Mouse (Mus musculus) urinary bladder, adult 2 months (tissue): ENCODE data around the gene Apobec2. TPM values are rescaled to one million over a fixed set of nuclear protein-coding genes. Genes with fewer than 3 reads are reported as not detected.
"Not testable (repeated sequence)": the region's sequence is repeated elsewhere in the genome, so short reads cannot be mapped to it uniquely, and the experiment has no call there.

Source experiments
- DNase-seq: peaks from one replicate; pipeline ENCODE4 v3.0.0; 2022; ENCODE audit warnings: low spot score
- polyA plus RNA-seq: library from polyadenylated mRNA; depleted of rRNA; stranded (reverse); fragments of >200 nt; gene quantifications from 2 replicates; pipeline ENCODE4 v1.2.3, GENCODE M21; 2012; rRNA removed

Apobec2 gene
- 6.8 and 7.9 TPM in 2 replicates for polyA plus RNA-seq

DNA sequence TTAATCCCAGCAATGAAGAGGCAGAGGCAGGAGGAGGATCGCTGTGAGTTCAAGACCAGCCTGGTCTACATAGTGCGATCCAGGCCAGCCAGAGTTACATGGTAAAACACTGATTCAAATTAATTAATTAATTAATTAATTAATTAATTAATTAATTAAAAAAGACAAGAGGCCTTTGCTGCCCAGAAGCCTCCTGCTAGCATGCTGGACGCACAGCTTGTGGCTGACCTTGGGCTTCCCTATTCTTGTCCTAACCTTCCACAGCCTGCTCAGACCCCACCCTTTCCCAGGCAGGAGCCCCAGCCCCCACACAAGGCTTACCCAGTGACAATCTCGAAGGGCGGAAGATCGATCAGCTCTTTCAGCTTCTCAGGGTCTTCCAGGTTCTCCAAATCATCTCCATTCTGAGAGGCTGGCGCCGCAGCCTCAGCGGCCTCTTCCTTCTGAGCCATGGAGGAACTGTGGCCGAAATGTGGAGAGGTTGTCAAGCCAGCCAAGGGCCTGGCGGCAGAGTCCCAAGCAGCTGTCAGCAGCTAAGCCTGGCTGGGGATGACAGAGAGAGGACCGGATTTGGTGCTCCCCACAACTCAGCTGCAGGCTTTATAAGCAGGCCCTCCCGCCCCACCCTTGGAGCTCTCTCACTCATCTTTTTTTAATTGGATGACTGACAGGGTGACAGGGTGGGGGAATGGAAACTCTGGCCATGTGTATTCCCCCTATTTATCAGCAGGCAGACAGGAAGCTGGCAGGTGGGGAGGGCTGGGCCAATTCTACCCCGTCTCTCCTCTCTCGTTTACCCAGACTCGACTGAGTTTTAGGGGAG, at the start of gene Apobec2:
Apobec2 (minus strand) TSS at position 773 of the 823 bp plus-strand sequence.
- no peak for DNase-seq

DNA sequence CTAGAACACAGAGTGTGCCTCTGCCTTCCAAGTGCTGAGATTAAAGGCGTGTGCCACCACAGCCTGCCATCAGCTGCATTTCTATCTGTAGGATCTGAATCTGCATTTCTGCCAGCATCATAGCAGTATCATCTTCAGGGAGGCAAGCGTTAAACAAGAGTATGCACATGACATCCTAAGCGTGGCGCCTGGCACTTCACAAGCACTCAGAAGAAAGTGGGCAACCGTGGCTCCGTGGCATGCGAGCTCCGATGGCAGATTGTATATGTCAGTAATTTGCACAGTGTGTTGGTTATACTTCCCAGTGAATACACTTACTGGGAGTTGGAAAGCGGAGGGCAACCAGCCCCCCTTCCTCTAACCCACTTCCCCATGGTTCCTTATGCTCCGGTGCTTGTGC, 47.2 kb upstream of the Apobec2 start:
- DNase-seq = no peak

DNA sequence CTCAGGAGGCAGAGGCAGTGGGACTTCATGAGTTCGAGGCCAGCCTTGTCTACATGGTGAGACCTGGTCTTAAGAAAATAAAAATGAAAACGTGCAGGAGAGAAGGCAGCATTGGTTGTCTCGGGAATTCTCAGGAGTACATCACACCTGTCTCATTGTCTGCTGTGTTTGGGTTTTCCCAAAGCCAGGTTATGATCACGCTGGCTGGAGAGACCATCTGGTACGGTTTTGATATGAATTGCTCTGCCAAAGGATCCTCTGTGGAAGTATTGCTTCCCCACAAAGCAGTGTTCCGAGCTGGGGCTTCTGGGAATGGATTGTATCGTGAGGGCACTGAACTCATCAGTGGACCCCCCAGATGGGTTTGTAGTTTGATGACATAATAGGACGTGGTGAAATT, 42.7 kb upstream of the Apobec2 start:
- no peak for DNase-seq

DNA sequence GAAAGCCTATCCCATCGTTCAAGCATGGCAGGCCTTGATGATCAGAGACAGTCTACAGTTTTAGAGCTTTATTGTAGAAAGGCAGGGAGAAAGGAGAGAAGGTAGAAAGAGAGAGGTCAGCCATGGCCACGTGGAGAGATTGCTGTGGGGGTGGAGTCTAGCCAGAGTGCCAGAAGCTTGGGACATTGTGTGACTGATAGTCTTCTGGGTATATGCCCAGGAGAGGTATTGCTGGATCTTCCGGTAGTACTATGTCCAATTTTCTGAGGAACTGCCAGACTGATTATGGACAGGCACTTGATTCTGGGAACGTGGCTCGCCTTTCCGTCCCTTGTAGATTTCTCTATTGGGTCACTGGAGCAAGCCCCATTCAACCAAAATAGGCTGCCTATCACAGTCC, 41.6 kb upstream of the Apobec2 start:
- DNase-seq = not testable (repeated sequence)

DNA sequence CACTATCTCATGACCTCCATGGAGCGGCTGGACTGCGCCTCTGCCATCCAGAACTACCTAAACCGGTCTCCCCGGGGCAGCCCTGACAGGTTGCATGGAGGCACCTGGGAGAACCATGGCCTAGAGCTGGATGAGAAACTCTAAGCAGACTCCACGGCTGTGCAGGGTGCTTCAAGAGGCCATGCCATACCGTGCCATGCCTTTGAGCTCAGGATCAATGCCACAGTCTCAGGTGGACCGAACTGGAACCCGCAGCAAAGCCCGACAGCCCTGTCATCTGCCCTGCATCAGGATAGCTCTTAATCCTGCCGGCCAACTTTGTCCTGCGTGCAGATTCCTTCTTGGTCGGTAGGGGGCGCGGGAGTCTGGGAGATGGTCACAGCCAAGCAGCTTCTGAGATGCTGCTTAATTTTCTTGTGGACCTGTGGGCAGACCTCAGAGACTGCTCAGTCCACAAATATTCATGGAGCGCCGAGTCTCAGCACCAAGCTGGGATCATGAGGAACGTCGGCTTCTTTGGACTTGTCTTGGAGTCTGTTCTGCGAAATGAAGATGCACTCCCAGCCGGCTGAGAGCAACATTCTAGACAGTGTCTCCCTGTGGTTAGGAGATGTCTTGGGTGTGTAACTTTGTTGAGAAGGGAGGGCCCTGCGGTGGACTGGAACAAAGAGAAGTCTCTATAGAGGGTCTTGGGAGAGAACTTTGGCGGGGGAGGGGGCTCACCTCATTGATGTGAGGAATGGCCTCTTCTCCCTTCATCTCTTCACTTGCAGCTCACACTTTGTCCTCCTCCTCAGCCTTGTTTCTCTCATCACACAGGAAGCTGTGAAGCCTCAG, 34.9 kb upstream of the Apobec2 start:
- DNase-seq = peak; percentile 70

DNA sequence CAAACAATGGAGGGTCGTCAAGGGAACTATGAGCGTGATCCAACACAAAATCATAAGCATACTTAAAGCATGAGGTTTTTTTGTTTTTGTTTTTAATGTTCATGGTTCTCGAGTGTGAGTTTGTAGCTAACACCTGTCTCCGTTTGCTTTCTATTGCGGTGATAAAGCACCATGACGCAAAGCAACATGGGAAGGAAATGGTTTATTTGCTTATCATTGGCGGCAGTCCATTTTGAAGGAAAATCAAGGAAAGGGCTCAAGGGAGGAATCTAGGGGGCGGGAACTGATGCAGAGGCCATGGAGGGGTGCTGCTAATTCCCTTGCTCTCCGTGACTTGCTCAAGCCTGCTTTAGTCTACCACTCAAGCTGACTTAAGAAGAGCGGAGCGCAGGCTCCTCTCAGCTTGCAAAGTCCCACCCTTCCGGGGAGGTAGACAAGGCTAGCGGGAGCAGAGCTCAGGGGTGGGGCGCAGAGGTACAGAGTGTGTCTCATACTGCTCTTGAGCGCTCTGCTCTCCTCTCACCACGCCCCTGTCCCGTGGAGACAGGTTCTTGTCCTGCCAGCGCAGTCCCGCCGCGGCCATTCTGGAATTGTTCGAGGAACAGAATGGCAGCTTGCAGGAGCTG, 34.2 kb upstream of the Apobec2 start:
- DNase-seq = no peak

DNA sequence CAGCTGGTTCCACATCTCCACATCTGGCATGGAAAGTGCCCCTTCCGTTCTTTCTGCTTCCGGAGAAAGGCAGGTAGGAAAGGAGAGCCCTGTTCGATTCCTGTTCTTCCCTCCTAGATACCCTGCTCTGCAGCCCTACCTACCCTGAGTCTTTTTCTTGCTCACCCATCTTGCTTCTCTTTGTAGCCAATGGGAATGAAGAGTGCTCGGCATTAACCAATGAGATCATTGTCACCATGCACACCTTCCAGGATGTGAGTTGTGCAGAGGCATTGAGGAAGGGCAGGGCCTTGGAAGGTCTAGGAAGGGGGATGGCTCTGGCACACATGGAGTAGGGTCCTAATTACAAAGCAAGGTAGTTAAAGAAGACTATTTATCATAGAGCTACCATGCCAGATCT, 30.7 kb upstream of the Apobec2 start:
- DNase-seq = no peak

DNA sequence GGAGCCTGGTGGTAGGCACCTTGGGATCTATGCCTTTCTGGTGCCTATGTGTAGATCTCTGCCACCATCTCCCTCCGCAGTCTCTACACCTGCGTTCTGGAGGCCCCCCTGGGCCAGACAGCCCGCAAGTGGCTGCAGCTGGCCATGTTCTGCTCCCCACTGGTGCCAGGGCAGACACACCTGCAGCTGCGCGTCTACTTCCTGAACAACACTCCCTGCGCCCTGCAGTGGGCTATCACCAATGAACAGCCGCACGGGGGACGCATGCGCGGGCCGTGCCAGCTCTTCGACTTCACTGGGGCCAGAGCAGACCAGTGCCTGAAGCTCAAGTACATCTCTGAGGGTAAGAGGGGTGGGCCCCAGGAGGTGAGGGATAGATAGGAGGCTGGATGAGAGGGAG, 29.4 kb upstream of the Apobec2 start:
- no peak for DNase-seq

DNA sequence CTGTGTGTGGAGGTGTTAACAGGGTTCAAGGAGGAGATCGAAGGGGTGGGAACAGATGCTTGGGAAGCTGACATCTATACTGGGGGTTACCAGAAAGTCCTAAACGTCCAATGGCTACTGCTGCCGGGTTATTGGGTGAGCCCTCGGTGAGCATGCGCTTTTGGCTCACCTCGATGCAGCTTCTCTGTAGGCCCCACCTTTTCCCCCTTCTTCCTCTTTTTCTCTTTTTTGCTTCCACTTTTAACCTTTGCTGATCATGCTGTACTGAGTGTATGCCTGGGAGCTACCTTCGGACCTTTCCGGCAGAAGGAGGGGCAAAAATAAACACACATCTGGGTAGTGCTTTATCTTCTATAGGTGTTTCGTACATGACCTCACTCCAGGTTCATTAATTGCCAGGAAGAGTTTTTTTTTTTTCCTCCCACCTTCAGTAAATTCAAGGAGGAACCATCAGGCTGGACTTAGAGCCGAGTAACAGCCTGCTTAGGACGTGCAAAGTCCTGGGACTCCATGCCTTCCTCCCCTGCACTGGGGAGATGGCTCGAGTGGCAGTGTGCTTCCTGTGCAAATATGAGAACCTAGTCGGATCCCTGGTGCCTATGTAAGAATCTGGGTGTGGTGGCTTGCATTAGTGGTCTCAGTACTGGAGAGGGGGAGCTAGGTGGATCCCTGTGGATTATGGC, 25.4 kb upstream of the Apobec2 start:
- DNase-seq = no peak

DNA sequence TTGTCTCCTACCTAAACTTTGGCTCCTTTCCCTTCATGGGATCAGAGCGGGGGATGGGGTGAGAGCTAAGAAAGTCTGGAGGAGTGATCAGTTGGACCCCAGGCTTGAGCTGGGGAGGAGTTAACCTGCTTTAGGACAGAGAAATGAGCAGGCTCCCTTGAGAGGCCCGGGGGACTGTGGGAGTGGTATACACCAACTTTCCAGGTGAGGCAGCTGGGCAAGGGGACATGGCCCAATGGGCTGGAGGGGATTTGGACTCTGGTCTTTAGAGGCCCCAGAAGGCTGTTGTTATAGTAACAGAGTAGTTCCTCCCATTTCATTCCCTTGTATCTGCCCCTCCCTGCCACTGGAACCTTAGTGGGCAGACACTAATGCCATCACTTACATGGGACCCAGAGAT, 23.2 kb upstream of the Apobec2 start:
- no peak for DNase-seq

DNA sequence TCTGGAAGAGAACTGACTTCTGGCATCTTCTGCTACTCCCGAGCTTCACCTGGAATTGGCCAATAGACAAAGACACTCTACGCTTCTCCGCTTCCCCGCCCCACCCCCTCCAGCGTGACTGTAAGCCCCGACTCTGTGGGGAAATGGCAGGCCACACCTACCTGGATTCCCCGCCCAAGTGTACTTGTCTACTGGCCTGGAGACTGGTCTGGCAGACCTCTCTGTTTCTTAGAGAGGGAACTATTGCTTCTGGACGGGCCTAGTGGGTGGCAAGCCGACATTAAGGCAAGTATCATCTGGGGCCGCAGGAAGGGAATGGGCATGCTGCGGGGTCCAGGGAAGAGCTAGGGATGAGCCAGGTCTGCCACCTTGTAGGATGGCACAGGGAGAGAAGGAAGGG, 22.0 kb upstream of the Apobec2 start, which contains the start of gene Unc5cl:
Unc5cl (plus strand) TSS at position 214 of the 400 bp plus-strand sequence.
- DNase-seq = no peak

DNA sequence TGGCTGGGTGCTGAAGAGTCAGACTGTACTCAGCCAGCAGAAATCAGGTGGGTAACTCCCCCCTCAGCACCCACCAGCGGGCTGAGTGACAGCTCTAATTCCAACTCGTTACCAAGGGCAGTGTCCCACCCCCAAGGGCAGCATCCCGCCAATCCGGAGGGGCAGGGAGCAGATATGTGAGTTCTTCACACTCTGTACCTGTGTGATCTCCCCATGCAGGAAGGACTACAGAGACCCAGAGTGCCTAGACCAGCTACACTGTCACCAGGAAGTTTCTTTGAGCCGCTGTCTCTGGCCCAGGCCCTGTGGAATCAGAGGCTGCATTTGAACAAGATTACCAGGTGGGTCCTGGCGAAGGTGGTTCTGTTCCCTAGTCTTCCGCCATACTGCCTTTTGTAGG, 21.5 kb upstream of the Apobec2 start:
- DNase-seq = no peak

DNA sequence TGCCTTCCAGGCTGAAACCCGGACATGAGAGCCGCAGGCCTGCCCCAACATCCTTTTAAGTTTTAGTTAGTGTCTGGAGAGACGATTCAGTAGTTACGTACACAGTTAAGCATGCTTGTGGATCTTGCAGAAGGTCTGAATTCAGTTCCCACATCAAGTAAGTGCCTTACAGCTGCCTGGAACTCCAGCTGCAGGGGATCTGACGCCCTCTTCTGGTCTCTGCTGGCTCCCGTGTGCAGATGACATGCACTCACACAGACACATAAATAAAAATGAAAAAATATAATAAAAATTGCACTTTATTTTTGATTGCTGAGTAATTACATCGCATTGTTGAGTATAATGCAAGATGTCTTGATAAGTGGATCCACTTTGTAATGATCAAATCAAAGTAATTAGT, 20.8 kb upstream of the Apobec2 start:
- DNase-seq = no peak

DNA sequence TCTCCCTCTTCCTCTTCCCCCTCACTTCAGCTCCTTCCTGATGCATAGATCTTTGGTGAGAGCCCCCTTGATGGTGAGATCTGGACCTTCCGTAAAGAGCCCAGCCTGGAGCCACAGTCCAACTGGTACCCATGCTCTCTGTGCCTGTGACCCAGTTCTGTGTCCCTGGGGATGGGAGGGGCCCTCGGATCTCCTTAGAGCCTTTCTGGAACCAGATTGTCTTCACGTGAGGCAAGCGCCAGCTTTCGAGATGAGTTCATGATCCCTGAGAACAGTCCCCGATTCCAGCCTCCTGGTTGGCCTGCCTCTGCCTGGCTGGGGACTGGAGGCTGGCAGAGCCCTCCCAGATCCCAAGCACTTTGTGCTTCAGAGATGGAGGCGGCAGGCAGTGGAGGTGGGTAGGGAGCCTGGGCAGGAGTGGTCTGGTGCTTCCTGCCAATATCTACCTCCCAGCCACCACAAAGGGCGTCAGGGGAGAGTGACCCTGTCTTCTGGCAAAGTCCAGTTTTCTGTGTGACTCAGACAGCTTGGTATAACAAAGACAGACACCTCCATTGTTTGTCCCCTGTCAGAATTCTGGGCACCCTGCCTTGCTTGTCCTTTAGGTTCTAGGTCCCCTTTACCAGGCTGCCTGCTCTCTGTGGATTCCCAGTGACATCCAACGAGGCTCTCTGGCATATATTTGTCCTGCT, 19.2 kb upstream of the Apobec2 start:
- DNase-seq = no peak

DNA sequence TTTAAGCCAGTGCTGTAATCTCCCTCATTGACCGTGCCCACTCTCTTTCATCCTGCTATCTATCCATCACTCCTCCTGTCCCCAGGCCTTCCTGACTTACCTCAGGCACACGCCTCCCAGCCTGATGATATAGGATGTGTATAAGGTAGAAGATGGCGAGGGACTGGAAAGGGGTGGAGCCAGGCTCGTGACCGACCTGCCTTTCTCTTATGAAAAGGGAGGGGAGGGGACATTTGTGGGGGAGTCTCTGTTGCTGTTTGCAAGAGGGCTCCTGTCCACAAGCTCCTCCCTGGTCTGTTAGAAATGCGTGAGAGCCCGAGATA, 18.6 kb upstream of the Apobec2 start, which contains the start of gene Tspo2:
Tspo2 (minus strand) TSS at position 170 of the 323 bp plus-strand sequence.
- DNase-seq = no peak

DNA sequence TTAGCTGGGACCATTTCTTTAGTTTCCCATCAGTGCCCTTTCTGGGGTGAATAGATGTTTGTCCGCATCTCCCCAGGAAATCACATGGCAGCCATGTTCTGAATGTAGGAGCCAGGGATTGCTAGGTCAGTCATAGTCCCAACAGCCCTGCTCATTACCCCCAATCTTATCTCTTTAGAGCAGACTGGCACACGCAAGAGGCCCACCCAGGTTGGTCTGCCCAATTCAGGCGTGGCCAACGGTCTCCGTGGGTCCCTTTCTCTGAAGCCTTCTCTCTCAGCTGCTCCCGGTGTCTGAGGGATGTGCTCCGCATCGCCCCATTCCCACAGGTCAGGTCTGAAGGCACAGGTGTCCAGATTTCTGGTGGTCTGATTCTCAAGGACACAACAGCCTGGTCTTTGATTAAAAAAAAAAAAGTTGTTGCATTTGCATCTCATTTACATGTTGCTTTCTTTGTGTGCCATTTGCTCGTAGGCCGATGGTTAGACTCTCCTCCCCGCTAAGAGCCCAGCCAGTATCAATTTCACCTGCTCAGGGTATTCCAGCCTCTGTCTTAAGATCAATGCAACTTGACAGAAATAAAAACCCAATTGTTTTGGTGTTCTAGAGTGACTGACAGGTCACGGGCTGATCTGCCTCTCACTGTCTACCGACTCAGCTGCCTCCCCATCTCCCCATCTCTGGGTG, 18.1 kb upstream of the Apobec2 start:
- no peak for DNase-seq

DNA sequence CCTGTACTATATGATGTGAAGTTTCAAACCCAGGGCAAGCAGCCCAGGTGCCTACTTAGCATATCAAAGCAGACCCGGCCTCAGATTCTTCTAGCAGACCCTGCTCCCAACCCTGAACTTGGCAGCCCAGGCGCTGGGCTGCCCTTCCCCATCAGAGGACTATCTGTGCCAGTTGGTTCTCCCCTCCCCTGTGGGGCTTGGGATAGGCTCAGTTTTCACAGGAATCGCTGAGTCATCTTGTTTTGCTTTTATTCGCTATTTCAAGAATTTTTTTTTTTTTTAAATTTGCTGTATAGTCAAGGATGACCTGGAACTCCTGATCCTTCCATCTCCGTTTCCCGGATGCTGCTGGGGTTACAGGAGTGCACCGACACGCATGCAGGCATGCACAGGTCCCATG, 14.9 kb upstream of the Apobec2 start:
- DNase-seq = no peak

DNA sequence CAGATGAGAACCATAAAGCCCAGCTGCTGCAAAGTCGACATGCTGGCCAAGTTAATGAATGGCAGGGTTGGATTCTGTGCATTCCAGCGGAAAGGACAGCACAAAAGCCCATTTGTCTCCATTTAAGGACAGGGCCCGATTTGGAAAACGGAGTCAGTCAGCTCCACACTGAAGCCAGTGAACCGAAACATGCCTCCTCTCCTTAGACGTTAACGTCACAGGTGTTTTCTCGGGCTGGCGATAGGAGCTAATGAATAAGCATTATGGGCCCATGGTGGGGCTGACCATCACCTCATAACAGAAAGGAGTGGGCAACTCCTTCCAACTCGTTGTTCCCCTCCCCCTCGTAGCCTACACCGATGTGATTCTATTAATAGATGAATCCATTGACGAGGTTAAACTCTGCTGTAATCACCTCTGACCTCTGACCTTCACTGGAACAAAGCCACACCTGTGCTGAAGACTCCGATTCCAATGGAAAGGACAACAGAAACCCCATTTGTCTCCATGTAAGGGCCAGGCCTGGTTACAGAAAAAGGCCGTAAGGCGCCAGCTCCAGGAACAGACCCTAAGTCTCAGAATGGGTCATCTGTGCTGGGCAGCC, 10.9 kb upstream of the Apobec2 start:
- DNase-seq = no peak

DNA sequence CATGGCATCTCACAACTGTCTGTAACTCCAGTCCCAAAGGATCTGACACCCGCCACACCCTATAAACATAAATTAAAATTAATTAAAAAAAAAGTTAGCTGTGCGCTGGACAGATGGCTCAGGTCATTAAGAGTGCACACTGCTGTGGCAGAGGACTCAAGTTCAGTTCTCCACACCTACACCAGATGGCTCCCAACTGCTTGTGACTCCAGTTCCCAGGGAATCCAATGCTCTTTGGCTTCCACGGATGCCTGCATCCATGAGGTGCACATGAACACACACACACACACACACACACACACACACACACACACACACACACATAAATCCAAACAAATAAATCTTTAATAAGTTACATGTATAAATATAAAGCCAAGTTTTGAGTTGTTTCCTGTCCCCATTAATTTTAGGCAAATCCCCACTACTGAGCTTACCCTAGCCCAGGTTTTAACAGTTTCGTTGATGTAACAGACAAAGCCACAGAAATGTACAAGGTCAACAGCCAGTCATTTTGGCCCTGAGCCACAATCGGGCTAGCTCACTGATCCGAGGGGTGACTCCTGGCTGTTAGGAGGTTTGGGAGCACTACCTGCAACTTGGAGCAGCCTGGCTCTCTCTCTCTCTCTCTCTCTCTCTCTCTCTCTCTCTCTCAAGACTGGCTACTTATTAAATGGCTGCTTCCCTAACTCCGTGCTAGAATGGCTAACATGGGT, 10.2 kb upstream of the Apobec2 start:
- DNase-seq = no peak
